Mouse (Mus musculus) liver, adult 2 months (tissue): Measurements from ENCODE around the gene Atf4. TPM values are rescaled to one million over a fixed set of nuclear protein-coding genes. Genes with fewer than 3 reads are reported as not detected.

Experiments used
- DNase-seq: peaks from one replicate; pipeline ENCODE4 v3.0.0-alpha.2; 2011; ENCODE audit warnings: low read depth, low spot score; ENCODE audit errors: extremely low read depth
- H3K27ac ChIP-seq: fragments of 200-500 bp; replicated peaks from 2 replicates; pipeline ENCODE4 v1.5.1; 2012; ENCODE audit warnings: low read depth, mild to moderate bottlenecking, control low read depth, inconsistent platforms, low read length; ENCODE audit not compliant: insufficient read depth
- H3K27me3 ChIP-seq: fragments of 200-500 bp; 2 replicates; pipeline ENCODE4 v1.6.1; 2012; ENCODE audit warnings: mild to moderate bottlenecking, moderate library complexity, low read length, inconsistent platforms; ENCODE audit not compliant: control insufficient read depth, insufficient read depth
- H3K36me3 ChIP-seq: fragments of 200-500 bp; 2 replicates; pipeline ENCODE4 v1.6.1; 2012; ENCODE audit warnings: low read length, inconsistent platforms; ENCODE audit not compliant: control insufficient read depth, insufficient read depth
- H3K4me1 ChIP-seq: fragments of 200-500 bp; 2 replicates; pipeline ENCODE4 v1.6.1; 2011; ENCODE audit warnings: low read length; ENCODE audit not compliant: control insufficient read depth, insufficient read depth
- H3K4me3 ChIP-seq: fragments of 200-500 bp; 2 replicates; pipeline ENCODE4 v1.5.1; 2011; ENCODE audit warnings: low read depth, mild to moderate bottlenecking, control low read depth, low read length, moderate library complexity; ENCODE audit not compliant: insufficient read depth
- H3K79me2 ChIP-seq: fragments of 200-500 bp; 2 replicates; pipeline ENCODE4 v1.6.1; 2012; ENCODE audit warnings: inconsistent platforms, mild to moderate bottlenecking, low read length, moderate library complexity; ENCODE audit not compliant: control insufficient read depth, insufficient read depth
- H3K9ac ChIP-seq: fragments of 200-500 bp; 2 replicates; pipeline ENCODE4 v1.6.1; 2012; ENCODE audit warnings: low read depth, mild to moderate bottlenecking, control low read depth, inconsistent platforms, low read length
- CTCF ChIP-seq: fragments of 200-500 bp; IDR thresholded peaks from 2 replicates; pipeline ENCODE4 v1.5.1; 2011; ENCODE audit warnings: low read depth, low read length, control low read depth
- POLR2A ChIP-seq: fragments of 200-500 bp; IDR thresholded peaks from 2 replicates; pipeline ENCODE4 v1.6.1; 2011; ENCODE audit warnings: low read length, control low read depth; ENCODE audit not compliant: insufficient read depth; ENCODE audit errors: extremely low read depth
- WGBS: fragments of 180-500 bp; shearing (Covaris S2); methylation state at CpG from one replicate; pipeline ENCODE4 v1.1.7; 2018; 5-methylcytosine and 5-hydroxymethylcytosine counted together
- polyA plus RNA-seq: library from polyadenylated mRNA; depleted of rRNA; stranded (reverse); fragments of >200 nt; gene quantifications from 2 replicates; pipeline ENCODE4 v1.2.3, GENCODE M21; 2012
- total RNA-seq: library from RNA; depleted of rRNA; stranded (reverse); fragments of >200 nt; gene quantifications from 2 replicates; pipeline ENCODE4 v1.2.3, GENCODE M21; 2014

Gene Atf4
- total and polyA plus RNA-seq, 2 experiments: 50.0 to 130 TPM

- peaks cover 6% of the 10 kb centered on the region for H3K4me1 ChIP-seq
- H3K27me3 ChIP-seq: no peaks in the 10 kb centered on the region
- H3K9ac ChIP-seq: no peak overlapping the region
- H3K79me2 ChIP-seq: peaks cover 13% of the 10 kb centered on the region; the same call in 1 of the 2 replicates
- no peaks in the 10 kb centered on the region for H3K36me3 ChIP-seq
- no peak overlapping the region for H3K27ac ChIP-seq
- WGBS: 0% methylated on average over 2 of the region's 2 CpGs
- DNase-seq: peak; percentile 68
- TF ChIP-seq CTCF (peak; percentile 79), POLR2A (no peak)
- H3K4me3 ChIP-seq: no peak overlapping the region
These were observed 11.3 kb downstream of the Atf4 start for GRCm38 (mm10) chr15:80266281-80266680.

GRCm38 (mm10) chr15:80271858-80272396, 16.9 kb downstream of the Atf4 start:
- no peaks in the 10 kb centered on the region for H3K79me2 ChIP-seq
- 0 out of 2 replicates have a peak, but pooled peaks cover 2% of the 10 kb centered on the region for H3K27me3 ChIP-seq
- TF ChIP-seq POLR2A (no peak), CTCF (no peak)
- no peaks in the 10 kb centered on the region for H3K36me3 ChIP-seq
- no peaks in the 10 kb centered on the region for H3K4me1 ChIP-seq
- no peak overlapping the region for H3K9ac ChIP-seq
- H3K4me3 ChIP-seq: no peak overlapping the region
- DNase-seq: no peak
- WGBS: 68% methylated on average over 3 of the region's 3 CpGs
- no peak overlapping the region for H3K27ac ChIP-seq

GRCm38 (mm10) chr15:80277107-80277506, 22.1 kb downstream of the Atf4 start:
- 46% methylated on average over 9 of the region's 9 CpGs for WGBS
- TF ChIP-seq POLR2A (no peak), CTCF (no peak)
- Histone ChIP-seq H3K36me3 (no peaks in the 10 kb centered on the region), H3K9ac (no peak overlapping the region), H3K27ac (no peak overlapping the region), H3K27me3 (0 out of 2 replicates have a peak, but pooled peaks cover 2% of the 10 kb centered on the region), H3K4me1 (no peaks in the 10 kb centered on the region), H3K79me2 (no peaks in the 10 kb centered on the region), H3K4me3 (no peak overlapping the region)
- no peak for DNase-seq

DNA sequence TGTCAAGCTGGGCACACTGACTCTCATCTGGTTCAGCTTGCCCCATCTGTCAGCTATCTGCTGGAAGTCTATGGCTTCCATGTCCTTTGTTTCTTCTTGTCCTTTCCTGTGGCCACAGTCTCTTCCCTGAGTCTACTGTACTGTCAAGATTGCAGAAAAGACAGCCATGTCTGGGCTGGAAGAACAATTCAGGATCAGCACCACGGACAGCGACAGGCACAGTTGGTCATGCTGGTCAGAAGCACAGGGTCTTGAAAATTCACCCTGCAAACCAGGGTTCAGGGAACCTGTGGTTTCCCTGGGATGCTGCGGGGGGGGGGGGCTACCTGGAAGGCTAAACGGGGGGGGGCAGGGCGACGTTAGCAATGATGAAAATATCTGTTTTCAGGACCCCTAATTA, 22.6 kb downstream of the Atf4 start:
- Histone ChIP-seq H3K79me2 (no peaks in the 10 kb centered on the region), H3K4me1 (no peaks in the 10 kb centered on the region), H3K36me3 (no peaks in the 10 kb centered on the region), H3K27me3 (0 out of 2 replicates have a peak, but pooled peaks cover 2% of the 10 kb centered on the region), H3K9ac (no peak overlapping the region), H3K4me3 (no peak overlapping the region), H3K27ac (no peak overlapping the region)
- WGBS: 0% methylated on average over 6 of the region's 6 CpGs
- TF ChIP-seq CTCF (no peak; the same call in 1 of the 2 replicates), POLR2A (no peak)
- no peak for DNase-seq

GRCm38 (mm10) chr15:80278121-80278759, 23.3 kb downstream of the Atf4 start:
- Histone ChIP-seq H3K4me3 (no peak overlapping the region), H3K36me3 (no peaks in the 10 kb centered on the region), H3K9ac (no peak overlapping the region), H3K79me2 (no peaks in the 10 kb centered on the region), H3K27me3 (0 out of 2 replicates have a peak, but pooled peaks cover 2% of the 10 kb centered on the region), H3K4me1 (no peaks in the 10 kb centered on the region), H3K27ac (no peak overlapping the region)
- TF ChIP-seq POLR2A (no peak), CTCF (no peak)
- DNase-seq: no peak
- WGBS: 68% methylated on average over 5 of the region's 5 CpGs

GRCm38 (mm10) chr15:80279053-80279452, 24.1 kb downstream of the Atf4 start:
- no peak overlapping the region for H3K4me3 ChIP-seq
- H3K27ac ChIP-seq: no peak overlapping the region
- H3K79me2 ChIP-seq: no peaks in the 10 kb centered on the region
- DNase-seq: no peak
- TF ChIP-seq CTCF (no peak), POLR2A (no peak)
- H3K4me1 ChIP-seq: no peaks in the 10 kb centered on the region
- 0 out of 2 replicates have a peak, but pooled peaks cover 2% of the 10 kb centered on the region for H3K27me3 ChIP-seq
- H3K36me3 ChIP-seq: no peaks in the 10 kb centered on the region
- WGBS: 70% methylated on average over 2 of the region's 2 CpGs
- H3K9ac ChIP-seq: no peak overlapping the region
